Mouse (Mus musculus): Measurements from ENCODE around the gene Ubqln4.

GRCm38 (mm10) chr3:88544514-88544913, 9.0 kb upstream of the Ubqln4 start:
- TF ChIP-seq ZMIZ1 (IDR thresholded peaks at IDR 0.05; ENCODE audit: low read depth, low read length) (no peak), RCOR1 (conservative IDR thresholded peaks at IDR 0.05; ENCODE audit: low read depth, low read length) (no peak), CTCF (conservative IDR thresholded peaks at IDR 0.05 in 1 of 2, IDR thresholded peaks at IDR 0.05 in 1 of 2; ENCODE audit: low read depth in 2 of 2, low read length in 2 of 2) (peak in 1 of 2 experiments; percentile 89; a peak in 3 of 4 replicates), POLR2A (IDR thresholded peaks at IDR 0.05; ENCODE audit: low read depth, low read length) (no peak), ETS1 (conservative IDR thresholded peaks at IDR 0.05; ENCODE audit: low read depth, low read length) (no peak), USF1 (IDR thresholded peaks at IDR 0.05; ENCODE audit: low read depth, low read length) (no peak), ZC3H11A (IDR thresholded peaks at IDR 0.05; ENCODE audit: low read depth, low read length) (no peak), CHD1 (IDR thresholded peaks at IDR 0.05; ENCODE audit: low read depth, low read length) (no peak), POLR2AphosphoS2 (IDR thresholded peaks at IDR 0.05; ENCODE audit: low read depth, low read length) (no peak), USF2 (conservative IDR thresholded peaks at IDR 0.05; ENCODE audit: low read depth, low read length) (no peak), TBP (conservative IDR thresholded peaks at IDR 0.05; ENCODE audit: low read depth, low read length) (no peak), JUN (IDR thresholded peaks at IDR 0.05; ENCODE audit: insufficient read depth, low read depth, low read length) (no peak), MEF2A (IDR thresholded peaks at IDR 0.05; ENCODE audit: borderline replicate concordance, low read depth, low read length) (no peak)

Measured in CH12.LX (cell line).